Mouse (Mus musculus) brain, embryonic 14.5 days (tissue): ENCODE data around the gene Gm20422.

Experiments used
- CTCF ChIP-seq: fragments of 200-500 bp; IDR thresholded peaks from 2 replicates; pipeline ENCODE4 v1.5.1; 2012; ENCODE audit warnings: inconsistent platforms, mild to moderate bottlenecking, moderate library complexity, borderline replicate concordance; ENCODE audit not compliant: insufficient read depth, insufficient read length; ENCODE audit errors: extremely low read depth
- POLR2A ChIP-seq: fragments of 200-500 bp; IDR thresholded peaks from 2 replicates; pipeline ENCODE4 v1.6.1; 2012; ENCODE audit warnings: mild to moderate bottlenecking, inconsistent platforms, borderline replicate concordance; ENCODE audit not compliant: poor library complexity, insufficient read depth, insufficient read length, severe bottlenecking; ENCODE audit errors: extremely low read depth

GRCm38 (mm10) chr8:69791415-69792068, 16.9 kb upstream of the Gm20422 start:
- TF ChIP-seq CTCF (no peak), POLR2A (no peak)
